Mouse (Mus musculus) spleen, adult 2 months (tissue): ENCODE data around the gene Dhps. TPM values are rescaled to one million over a fixed set of nuclear protein-coding genes. Genes with fewer than 3 reads are reported as not detected.
A peak's percentile ranks its signal among the peaks of the same experiment; 100 is the strongest.

Experiments
- DNase-seq, 2 experiments: peaks; one replicate each; pipeline versions ENCODE4 v3.0.0 to v3.0.0-alpha.2; 2012 to 2021; ENCODE audit warnings: low spot score in 2 of 2, low read depth in 1 of 2
- H3K27ac ChIP-seq: fragments of 200-500 bp; 2 replicates; pipeline ENCODE4 v1.5.1; 2012; ENCODE audit warnings: low read length, inconsistent platforms; ENCODE audit not compliant: insufficient read depth
- H3K27me3 ChIP-seq: fragments of 200-500 bp; 2 replicates; pipeline ENCODE4 v1.6.1; 2012; ENCODE audit warnings: mild to moderate bottlenecking, moderate library complexity, low read length, inconsistent platforms; ENCODE audit not compliant: control insufficient read depth, insufficient read depth
- H3K36me3 ChIP-seq: fragments of 200-500 bp; 2 replicates; pipeline ENCODE4 v1.6.1; 2012; ENCODE audit warnings: mild to moderate bottlenecking, low read length, inconsistent platforms; ENCODE audit not compliant: control insufficient read depth, insufficient read depth
- H3K4me1 ChIP-seq: fragments of 200-500 bp; 2 replicates; pipeline ENCODE4 v1.6.1; 2011; ENCODE audit warnings: inconsistent platforms; ENCODE audit not compliant: control insufficient read depth, insufficient read depth, insufficient read length
- H3K4me3 ChIP-seq: fragments of 200-500 bp; 2 replicates; pipeline ENCODE4 v1.5.1; 2011; ENCODE audit warnings: mild to moderate bottlenecking, inconsistent platforms; ENCODE audit not compliant: insufficient read depth, insufficient read length; ENCODE audit errors: extremely low read depth
- CTCF ChIP-seq: fragments of 200-500 bp; IDR thresholded peaks from 2 replicates; pipeline ENCODE4 v1.5.1; 2011; ENCODE audit warnings: mild to moderate bottlenecking, inconsistent platforms; ENCODE audit not compliant: insufficient read depth, insufficient read length, insufficient replicate concordance; ENCODE audit errors: extremely low read depth
- POLR2A ChIP-seq: fragments of 200-500 bp; IDR thresholded peaks from 2 replicates; pipeline ENCODE4 v1.6.1; 2011; ENCODE audit warnings: low read depth, low read length, inconsistent platforms
- WGBS: fragments of 180-500 bp; shearing (Covaris S2); methylation state at CpG from one replicate; pipeline ENCODE4 v1.1.7; 2018; 5-methylcytosine and 5-hydroxymethylcytosine counted together
- polyA plus RNA-seq: library from polyadenylated mRNA; depleted of rRNA; stranded (reverse); fragments of >200 nt; gene quantifications from 2 replicates; pipeline ENCODE4 v1.2.3, GENCODE M21; 2012

Dhps gene
- polyA plus RNA-seq, 1 experiment: 40.6 TPM

DNA sequence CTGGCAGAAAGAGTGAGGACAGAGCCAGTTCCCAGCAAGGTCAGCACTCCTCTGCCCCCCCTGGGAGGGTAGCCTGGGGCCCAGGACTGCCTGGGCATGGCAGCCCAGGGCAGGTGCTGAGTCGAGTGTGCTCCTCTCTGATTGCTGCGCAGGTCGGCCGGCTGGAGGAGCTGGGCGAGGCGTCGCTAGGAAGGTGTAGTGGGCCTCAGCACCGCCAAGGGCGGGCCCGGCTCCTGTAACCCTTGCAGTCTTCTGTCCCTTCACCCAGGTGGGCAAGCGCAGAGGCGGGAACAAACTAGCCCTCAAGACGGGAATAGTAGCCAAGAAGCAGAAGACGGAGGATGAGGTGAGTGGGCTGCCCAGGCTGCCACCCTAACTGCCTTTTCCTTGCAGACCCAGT lies 42.3 kb upstream of the Dhps start:
- TF ChIP-seq CTCF (no peak), POLR2A (no peak)
- peaks cover 12% of the 10 kb centered on the region; the same call in 1 of the 2 replicates for H3K4me1 ChIP-seq
- 89% methylated on average over 14 of the region's 14 CpGs for WGBS
- H3K27me3 ChIP-seq: no peaks in the 10 kb centered on the region
- no peak overlapping the region for H3K27ac ChIP-seq
- H3K36me3 ChIP-seq: peaks cover 18% of the 10 kb centered on the region
- no peak for DNase-seq
- H3K4me3 ChIP-seq: no peak overlapping the region

DNA sequence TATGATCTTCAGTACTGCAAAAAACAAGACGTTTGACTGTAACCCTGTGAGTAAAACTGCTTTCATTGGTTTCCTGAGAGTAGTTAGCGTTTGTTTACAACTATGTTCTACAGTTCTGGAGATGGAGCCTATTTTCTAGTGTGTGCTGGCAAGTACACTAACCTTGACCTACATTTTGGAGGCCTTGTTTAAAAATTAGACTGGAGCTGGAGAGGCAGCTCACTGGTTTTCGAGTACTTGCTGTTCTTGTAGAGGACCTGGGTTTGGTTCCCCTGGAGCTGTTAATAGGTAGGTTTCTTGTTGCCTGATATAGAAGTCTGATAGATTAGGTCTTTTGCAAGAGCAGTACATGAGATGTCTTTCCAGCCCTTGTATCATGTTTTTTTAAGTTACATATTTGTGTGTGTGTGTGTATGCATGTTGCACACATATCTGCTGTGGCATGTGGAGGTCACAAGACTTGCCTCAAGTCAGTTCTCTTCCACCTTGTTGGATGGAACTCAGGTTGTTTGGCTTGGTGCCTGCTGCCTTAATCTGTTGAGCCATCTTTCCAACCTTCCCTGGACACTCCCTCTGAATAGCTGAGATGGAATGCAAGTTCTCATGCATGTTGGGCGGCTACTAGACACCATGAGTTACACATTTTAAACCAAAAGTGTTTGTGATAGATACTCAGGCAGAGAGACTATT lies 38.8 kb upstream of the Dhps start:
- WGBS: 91% methylated on average over 4 of the region's 4 CpGs

GRCm38 (mm10) chr8:85033867-85034266 lies 37.7 kb upstream of the Dhps start:
- peaks cover 9% of the 10 kb centered on the region; the same call in 1 of the 2 replicates for H3K4me1 ChIP-seq
- TF ChIP-seq POLR2A: no peak
- TF ChIP-seq CTCF: no peak
- WGBS: 81% methylated on average over 1 of the region's 1 CpGs
- no peak overlapping the region for H3K4me3 ChIP-seq
- H3K27me3 ChIP-seq: no peaks in the 10 kb centered on the region
- no peak for DNase-seq
- no peak overlapping the region for H3K27ac ChIP-seq
- H3K36me3 ChIP-seq: peaks cover 18% of the 10 kb centered on the region

More for the DNA sequence above, 38.8 kb upstream of the Dhps start:
- DNase-seq: no peak
- Histone ChIP-seq H3K27ac (no peak overlapping the region), H3K36me3 (peaks cover 18% of the 10 kb centered on the region), H3K4me1 (peaks cover 12% of the 10 kb centered on the region; the same call in 1 of the 2 replicates), H3K4me3 (no peak overlapping the region), H3K27me3 (no peaks in the 10 kb centered on the region)
- TF ChIP-seq CTCF (no peak), POLR2A (no peak)

DNA sequence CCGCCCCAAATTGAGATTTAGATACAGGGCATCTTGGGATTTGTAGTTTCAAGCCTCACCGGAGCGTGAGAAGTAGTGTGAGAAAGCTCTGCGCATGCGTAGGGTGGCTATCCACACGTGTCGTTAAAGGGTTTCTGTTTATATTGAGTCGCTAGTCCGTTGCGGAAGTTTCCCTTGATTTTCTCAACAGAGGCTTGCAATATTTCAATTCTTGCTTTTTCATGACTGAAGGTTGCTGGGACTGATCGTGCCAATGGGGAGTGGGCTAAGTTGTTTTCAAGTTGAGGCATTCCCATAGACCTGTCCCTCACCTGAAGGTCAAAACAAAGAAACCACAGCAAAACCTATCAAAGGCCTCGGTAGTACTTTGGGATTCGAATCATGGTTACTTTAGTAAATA lies 36.8 kb upstream of the Dhps start:
- H3K4me1 ChIP-seq: peaks cover 8% of the 10 kb centered on the region; the same call in 1 of the 2 replicates
- H3K4me3 ChIP-seq: peak overlapping the region; percentile 55
- WGBS: under 1% methylated on average over 13 of the region's 13 CpGs
- H3K27me3 ChIP-seq: no peaks in the 10 kb centered on the region
- peak overlapping the region; percentile 69 for H3K27ac ChIP-seq
- peak; percentile 80 to 81 for DNase-seq
- H3K36me3 ChIP-seq: peaks cover 13% of the 10 kb centered on the region
- TF ChIP-seq POLR2A (no peak), CTCF (no peak)

DNA sequence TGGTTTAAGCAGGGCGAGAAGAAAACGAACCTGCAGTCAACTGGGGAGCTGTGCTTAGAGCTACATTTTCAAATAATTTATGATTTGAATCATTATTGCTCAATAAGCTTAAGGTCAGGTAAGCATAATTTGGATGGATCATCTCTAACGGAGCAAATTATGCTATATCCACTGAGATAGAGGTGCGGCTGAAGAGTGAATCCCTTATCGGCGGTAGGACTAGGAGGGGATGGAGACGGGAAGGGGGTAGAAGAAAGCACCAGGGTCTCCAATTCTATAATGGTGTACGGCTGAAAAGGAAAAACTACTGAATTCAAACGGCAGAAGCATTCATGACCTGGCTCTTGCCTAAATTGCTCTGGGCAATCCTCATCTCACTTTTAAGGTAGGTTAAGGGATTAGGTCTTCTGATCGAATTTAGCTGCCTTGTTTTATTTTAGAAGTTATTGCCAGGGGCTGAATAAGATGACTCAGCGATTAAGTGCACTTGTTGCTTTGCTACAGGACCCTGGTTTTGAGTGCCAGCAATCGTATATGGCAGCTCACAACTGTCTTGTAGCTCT lies 36.3 kb upstream of the Dhps start:
- Histone ChIP-seq H3K36me3 (peaks cover 10% of the 10 kb centered on the region), H3K27me3 (no peaks in the 10 kb centered on the region), H3K4me3 (peak overlapping the region; percentile 78), H3K27ac (peak overlapping the region; percentile 30; the same call in 1 of the 2 replicates), H3K4me1 (peaks cover 8% of the 10 kb centered on the region; the same call in 1 of the 2 replicates)
- 3% methylated on average over 12 of the region's 12 CpGs for WGBS
- no peak for DNase-seq
- TF ChIP-seq POLR2A (no peak), CTCF (no peak)

DNA sequence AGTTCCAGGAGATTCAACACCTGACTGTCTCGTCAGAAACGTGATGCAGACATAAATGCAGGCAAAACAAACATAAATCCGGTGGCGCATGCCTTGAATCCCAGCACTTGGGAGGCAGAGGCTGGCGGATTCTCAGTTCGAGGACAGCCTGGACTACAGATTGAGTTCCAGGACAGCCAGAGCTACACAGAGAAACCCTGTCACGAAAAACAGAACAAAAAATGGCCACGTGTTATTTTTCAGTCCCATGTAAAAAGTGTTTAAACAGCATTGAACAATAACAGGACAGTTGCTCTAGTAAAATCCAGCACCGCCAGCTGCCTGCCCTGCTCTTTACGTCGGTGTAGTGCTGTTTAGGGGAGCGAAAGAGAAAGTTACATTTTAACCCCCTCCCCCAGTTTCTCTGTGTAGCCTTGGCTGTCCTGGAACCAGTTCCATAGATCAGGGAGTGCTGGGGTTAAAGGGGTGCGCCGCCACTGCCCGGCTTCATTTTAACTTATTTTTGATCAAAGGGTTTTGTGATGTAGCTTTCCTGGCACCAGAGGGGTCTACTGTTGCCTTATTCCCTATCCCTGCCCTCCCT lies 35.7 kb upstream of the Dhps start:
- TF ChIP-seq POLR2A (no peak), CTCF (no peak)
- H3K4me1 ChIP-seq: peaks cover 8% of the 10 kb centered on the region; the same call in 1 of the 2 replicates
- no peak for DNase-seq
- WGBS: 1% methylated on average over 15 of the region's 15 CpGs
- H3K27me3 ChIP-seq: no peaks in the 10 kb centered on the region
- H3K27ac ChIP-seq: peak overlapping the region; percentile 30
- H3K36me3 ChIP-seq: peaks cover 11% of the 10 kb centered on the region
- H3K4me3 ChIP-seq: peak overlapping the region; percentile 78

DNA sequence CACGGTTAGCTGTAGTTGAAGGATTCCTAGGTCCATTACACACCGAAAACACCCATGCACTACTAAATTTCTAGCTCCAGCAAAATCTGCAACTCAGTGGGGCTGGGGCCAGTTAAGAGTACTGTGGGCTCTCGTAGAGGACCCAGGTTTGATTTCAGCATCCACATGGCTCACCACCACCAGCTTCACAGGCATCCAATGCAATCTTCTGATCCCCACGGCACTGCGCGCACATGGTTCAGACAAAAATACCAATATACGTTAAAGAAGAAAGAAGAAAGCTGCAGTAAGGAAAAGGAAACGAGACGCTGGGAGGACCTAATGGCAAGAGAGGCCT lies 35.2 kb upstream of the Dhps start:
- under 1% methylated on average over 9 of the region's 9 CpGs for WGBS

More for the DNA sequence above, 35.2 kb upstream of the Dhps start:
- no peaks in the 10 kb centered on the region for H3K27me3 ChIP-seq
- peaks cover 13% of the 10 kb centered on the region for H3K36me3 ChIP-seq
- TF ChIP-seq CTCF (no peak), POLR2A (no peak; the same call in 1 of the 2 replicates)
- H3K27ac ChIP-seq: peak overlapping the region; percentile 82
- H3K4me1 ChIP-seq: peaks cover 8% of the 10 kb centered on the region; the same call in 1 of the 2 replicates
- no peak for DNase-seq
- peak overlapping the region; percentile 78 for H3K4me3 ChIP-seq
